Mouse (Mus musculus): ENCODE data around the gene Sema4b. TPM values are rescaled to one million over a fixed set of nuclear protein-coding genes. Genes with fewer than 3 reads are reported as not detected.
A peak's percentile ranks its signal among the peaks of the same experiment; 100 is the strongest.

The Sema4b gene
- total and polyA plus RNA-seq, 3 experiments = 10.9 to 17.3 TPM; not detected in 1

- Histone ChIP-seq H3K9me3 (replicated peaks; ENCODE audit: insufficient read depth, low read length) (no peaks in the 10 kb centered on the region), H3K79me2 (ENCODE audit: control insufficient read depth, insufficient read depth, low read length, poor library complexity) (no peaks in the 10 kb centered on the region; the same call in 1 of the 2 replicates), H3K27me3 (ENCODE audit: control insufficient read depth in 1 of 2, insufficient read depth in 2 of 2, low read length in 2 of 2) (no peaks in the 10 kb centered on the region), H3K36me3 (ENCODE audit: control insufficient read depth in 1 of 2, insufficient read depth in 2 of 2, low read length in 2 of 2) (peaks cover 0 to 14% of the 10 kb centered on the region in 2 experiments; a peak in 2 of 4 replicates), H3K9ac (ENCODE audit: control insufficient read depth, low read depth, low read length, poor library complexity, severe bottlenecking) (peak overlapping the region; percentile 78), H3K4me1 (ENCODE audit: control insufficient read depth in 1 of 2, insufficient read depth in 2 of 2, low read length in 2 of 2) (peaks cover 11 to 30% of the 10 kb centered on the region in 2 experiments), H3K4me3 (ENCODE audit: control insufficient read depth in 1 of 2, insufficient read depth in 1 of 2, low read depth in 2 of 2, low read length in 2 of 2) (peak overlapping the region; percentile 76 to 85), H3K27ac (ENCODE audit: control insufficient read depth, low read depth, low read length) (no peak overlapping the region; the same call in 1 of the 2 replicates)
- DNase-seq (ENCODE audit: low read depth, low spot score) = peak; percentile 58
- no peak for TF ChIP-seq MAZ (IDR thresholded peaks at IDR 0.05; ENCODE audit: low read depth, low read length)
- no peak for TF ChIP-seq USF1 (IDR thresholded peaks at IDR 0.05; ENCODE audit: low read depth, low read length)
- TF ChIP-seq POLR2A (IDR thresholded peaks at IDR 0.05; ENCODE audit: control insufficient read depth in 1 of 2, insufficient read depth in 1 of 2, low read depth in 1 of 2, low read length in 2 of 2, poor library complexity in 1 of 2) = 0 out of 4 replicates have a peak, but pooled peaks of 1 of the 2 experiments have one; percentile 17
- peak; percentile 43; the same call in 1 of the 2 replicates for TF ChIP-seq MEF2A (IDR thresholded peaks at IDR 0.05; ENCODE audit: extremely low read depth, insufficient replicate concordance, low read depth, low read length, poor library complexity, severe bottlenecking)
- TF ChIP-seq SIN3A (IDR thresholded peaks at IDR 0.05; ENCODE audit: low read length) = peak; percentile 32; the same call in 1 of the 2 replicates
- TF ChIP-seq MXI1 (IDR thresholded peaks at IDR 0.05; ENCODE audit: low read depth, low read length) = no peak
- no peak for TF ChIP-seq ZMIZ1 (IDR thresholded peaks at IDR 0.05; ENCODE audit: low read depth, low read length)
- TF ChIP-seq MYC (IDR thresholded peaks at IDR 0.05; ENCODE audit: low read depth, low read length) = no peak
- peak; percentile 31; the same call in 1 of the 2 replicates for TF ChIP-seq TCF12 (IDR thresholded peaks at IDR 0.05; ENCODE audit: low read depth, low read length)
- TF ChIP-seq GATA1 (IDR thresholded peaks at IDR 0.05; ENCODE audit: low read depth, low read length) = peak; percentile 5; the same call in 1 of the 2 replicates
- no peak for TF ChIP-seq RAD21 (IDR thresholded peaks at IDR 0.05; ENCODE audit: low read depth, low read length)
- TF ChIP-seq TBP (IDR thresholded peaks at IDR 0.05; ENCODE audit: low read depth, low read length) = no peak
- no peak; a peak in 1 of 4 replicates for TF ChIP-seq EP300 (IDR thresholded peaks at IDR 0.05; ENCODE audit: low read depth in 1 of 2, low read length in 2 of 2)
- TF ChIP-seq ETS1 (IDR thresholded peaks at IDR 0.05; ENCODE audit: low read depth, low read length) = peak; percentile 21; the same call in 1 of the 2 replicates
These were observed 620 bp upstream of the Sema4b start for GRCm38 (mm10) chr7:80186021-80186420.

- H3K4me3 ChIP-seq (ENCODE audit: control insufficient read depth in 1 of 2, insufficient read depth in 1 of 2, low read depth in 2 of 2, low read length in 2 of 2) = no peak overlapping the region
- H3K27ac ChIP-seq (ENCODE audit: control insufficient read depth, low read depth, low read length) = no peak overlapping the region
- no peak for TF ChIP-seq KAT2A (conservative IDR thresholded peaks at IDR 0.05; ENCODE audit: low read depth, low read length)
- no peak for TF ChIP-seq POLR2AphosphoS5 (IDR thresholded peaks at IDR 0.05; ENCODE audit: borderline replicate concordance, low read depth, low read length)
- no peak for TF ChIP-seq UBTF (IDR thresholded peaks at IDR 0.05; ENCODE audit: borderline replicate concordance, insufficient read depth, low read depth, low read length)
- TF ChIP-seq MAFK (IDR thresholded peaks at IDR 0.05; ENCODE audit: borderline replicate concordance, low read depth, low read length) = no peak
- TF ChIP-seq CHD1 (IDR thresholded peaks at IDR 0.05; ENCODE audit: low read depth, low read length) = no peak
- TF ChIP-seq POLR2AphosphoS2 (IDR thresholded peaks at IDR 0.05; ENCODE audit: low read length) = no peak
- no peak for TF ChIP-seq MYC (IDR thresholded peaks at IDR 0.05; ENCODE audit: low read depth, low read length)
- no peak for TF ChIP-seq GATA1 (IDR thresholded peaks at IDR 0.05; ENCODE audit: low read depth, low read length)
- TF ChIP-seq RCOR1 (IDR thresholded peaks at IDR 0.05; ENCODE audit: low read depth, low read length) = no peak
- no peak for TF ChIP-seq ELF1 (IDR thresholded peaks at IDR 0.05; ENCODE audit: low read depth, low read length)
- DNase-seq (ENCODE audit: low read depth, low spot score) = no peak
- H3K4me1 ChIP-seq (ENCODE audit: control insufficient read depth in 1 of 2, insufficient read depth in 2 of 2, low read length in 2 of 2) = peaks cover 10 to 28% of the 10 kb centered on the region in 2 experiments
- peaks cover 0 to 13% of the 10 kb centered on the region in 2 experiments; a peak in 2 of 4 replicates for H3K36me3 ChIP-seq (ENCODE audit: control insufficient read depth in 1 of 2, insufficient read depth in 2 of 2, low read length in 2 of 2)
- no peak overlapping the region for H3K9ac ChIP-seq (ENCODE audit: control insufficient read depth, low read depth, low read length, poor library complexity, severe bottlenecking)
- H3K27me3 ChIP-seq (ENCODE audit: control insufficient read depth in 1 of 2, insufficient read depth in 2 of 2, low read length in 2 of 2) = no peaks in the 10 kb centered on the region
- H3K79me2 ChIP-seq (ENCODE audit: control insufficient read depth, insufficient read depth, low read length, poor library complexity) = no peaks in the 10 kb centered on the region; the same call in 1 of the 2 replicates
- H3K9me3 ChIP-seq (replicated peaks; ENCODE audit: insufficient read depth, low read length) = no peaks in the 10 kb centered on the region
These were observed 860 bp downstream of the Sema4b start for GRCm38 (mm10) chr7:80187501-80187900.

Data from MEL (cell line).